Mouse (Mus musculus) urinary bladder, postnatal 36 days (tissue): ENCODE results near the gene Cox5b.

Experiments
- DNase-seq, 2 experiments: peaks; one replicate each; pipeline ENCODE4 v3.0.0; 2022; ENCODE audit warnings: low spot score in 2 of 2, mixed read lengths in 1 of 2

Gene Cox5b

DNA sequence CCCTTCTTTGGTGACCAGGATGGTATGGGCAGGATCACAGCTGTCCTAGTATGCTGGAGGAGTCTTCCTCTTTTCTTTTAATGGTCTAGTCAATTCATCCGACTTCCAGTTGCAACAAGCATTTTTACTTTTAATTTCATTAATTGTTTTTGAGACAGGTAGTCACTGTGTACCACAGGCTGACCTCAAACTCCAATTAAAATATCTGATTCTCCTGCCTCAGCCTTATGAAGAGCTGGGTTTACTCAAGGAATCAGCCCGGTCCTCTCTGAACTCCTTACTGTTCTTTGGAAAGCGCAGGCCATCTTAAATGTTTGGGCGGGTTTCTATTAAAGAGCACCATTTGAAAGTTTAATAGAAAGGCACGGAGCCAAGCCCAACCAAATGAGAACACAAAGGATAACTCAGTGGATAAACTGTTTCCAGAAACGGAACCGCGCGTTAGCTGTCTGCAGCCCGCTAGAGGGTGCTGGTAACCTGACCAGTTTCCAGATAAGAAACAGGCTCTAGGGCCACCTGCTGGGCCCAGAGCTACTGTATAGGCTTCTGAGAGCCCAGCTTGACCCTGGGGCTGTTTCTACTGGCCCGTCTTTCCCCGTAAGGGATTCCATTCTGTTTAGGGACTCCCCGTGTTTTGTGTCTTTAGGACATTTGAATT is 7.3 kb upstream of the Cox5b start:
- DNase-seq: peak; percentile 77 to 80

GRCm38 (mm10) chr1:36690671-36691235 is 496 bp upstream of the Cox5b start:
- no peak for DNase-seq

GRCm38 (mm10) chr1:36694871-36695270 is 3.6 kb downstream of the Cox5b start:
- DNase-seq: no peak

- no peak for DNase-seq
Observed at GRCm38 (mm10) chr1:36696411-36696810, 5.2 kb downstream of the Cox5b start.

DNA sequence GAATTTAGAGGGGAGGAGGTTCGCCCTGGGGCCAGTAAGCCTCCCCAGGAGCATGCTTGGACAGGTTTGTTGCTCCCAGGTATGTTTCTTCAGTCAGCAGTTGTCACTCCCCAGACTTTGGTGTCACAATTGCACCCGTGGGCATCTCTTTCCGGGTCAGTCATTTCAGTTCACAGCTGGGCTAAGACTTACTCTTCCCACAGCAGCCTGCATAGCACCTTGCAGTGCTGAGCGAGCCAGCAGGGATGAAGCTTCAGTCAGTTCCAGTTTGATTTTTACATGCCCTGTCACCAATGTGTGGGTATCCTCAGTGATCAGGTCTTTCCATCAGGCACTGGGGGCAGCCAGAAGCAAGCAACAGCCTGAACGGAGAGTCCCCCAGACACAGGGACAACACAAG is 5.8 kb downstream of the Cox5b start:
- no peak for DNase-seq

DNA sequence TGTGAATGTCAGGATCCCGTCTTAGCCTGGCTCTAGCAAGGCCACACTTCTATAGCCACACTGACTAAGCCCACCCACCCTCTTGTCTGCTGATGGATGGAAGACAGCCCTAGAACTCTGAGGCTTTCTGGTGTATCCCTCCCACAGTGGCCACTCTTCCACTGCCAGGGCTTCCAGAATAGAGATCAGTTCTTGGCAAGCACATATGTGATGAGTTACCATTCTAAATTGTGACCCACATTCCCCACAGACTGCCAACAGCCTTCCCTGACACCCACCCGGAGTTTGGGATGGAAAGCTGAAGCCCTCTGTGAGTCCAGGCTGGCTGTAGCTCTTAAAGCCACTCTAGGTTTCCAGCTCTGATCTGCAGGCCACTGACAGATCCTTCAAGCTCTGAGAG is 15.9 kb downstream of the Cox5b start:
- no peak for DNase-seq

- no peak for DNase-seq
Observed at GRCm38 (mm10) chr1:36707797-36708196, 16.5 kb downstream of the Cox5b start.

GRCm38 (mm10) chr1:36708626-36709025 is 17.4 kb downstream of the Cox5b start:
- DNase-seq: no peak

DNA sequence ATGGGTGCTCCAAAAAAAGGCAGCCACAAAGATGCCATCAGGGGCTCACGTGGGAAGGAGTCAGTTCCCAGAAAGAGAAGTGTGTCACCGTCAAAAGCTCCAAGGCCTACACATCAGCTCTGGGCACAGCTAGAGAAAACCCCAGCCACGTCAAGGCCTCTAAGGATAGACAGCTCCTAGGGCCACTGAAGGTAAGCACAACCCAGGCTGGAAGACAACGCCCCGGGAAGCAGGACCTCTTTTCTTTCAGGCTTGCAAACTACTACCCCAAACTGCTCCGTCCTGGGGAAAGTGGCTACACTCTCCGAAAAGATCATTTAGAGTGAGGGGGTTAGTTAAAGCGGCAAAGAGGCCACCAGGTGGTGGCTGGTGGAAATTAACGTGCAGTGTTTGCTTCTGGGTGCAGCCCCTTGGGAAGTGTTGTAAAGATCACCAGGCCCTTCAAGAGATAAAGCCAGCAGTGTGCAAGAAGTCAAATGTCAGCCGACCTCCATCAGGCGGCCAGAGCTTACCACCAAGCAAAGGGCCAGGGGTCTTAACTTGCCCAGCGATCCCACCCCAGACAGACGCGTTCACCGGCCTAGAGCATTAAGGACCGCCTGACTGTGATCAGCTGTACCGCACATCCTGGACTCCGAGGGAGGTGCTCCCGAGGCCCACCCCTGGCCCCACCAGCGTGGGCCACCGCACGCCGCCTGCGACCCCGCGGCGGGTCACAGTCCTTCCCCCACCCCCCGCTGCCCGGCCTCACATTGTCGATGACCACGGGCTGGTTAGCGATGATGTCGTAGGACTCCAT is 18.0 kb downstream of the Cox5b start:
- DNase-seq: peak; percentile 10 to 18

DNA sequence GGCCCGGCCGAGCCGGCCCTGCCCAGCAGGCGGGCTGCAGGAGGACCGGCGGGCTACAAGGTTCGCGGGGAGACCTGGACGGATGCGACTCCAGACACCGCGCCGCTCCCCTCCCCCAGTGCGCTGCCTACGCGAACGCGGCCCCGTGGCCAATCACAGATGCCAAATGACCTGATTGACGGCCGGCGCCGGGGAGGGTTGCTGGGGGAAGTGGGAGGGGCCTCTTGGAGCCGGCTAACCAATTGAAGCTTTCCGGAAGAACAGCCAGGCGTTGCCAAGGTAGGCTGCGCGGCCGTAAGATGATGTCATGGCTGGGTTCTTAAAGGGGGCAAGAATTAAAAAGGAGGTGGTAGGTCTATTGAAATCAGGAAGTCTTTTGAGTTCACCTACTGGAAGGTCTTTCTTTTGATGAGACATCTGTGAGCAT is 18.6 kb downstream of the Cox5b start, which contains the start of gene 4933424G06Rik:
Gene 4933424G06Rik, plus strand, starts transcription at position 296 of the 427 bp plus-strand sequence.
- DNase-seq: peak; percentile 96 to 98

GRCm38 (mm10) chr1:36711104-36711503 is 19.9 kb downstream of the Cox5b start:
- no peak for DNase-seq

DNA sequence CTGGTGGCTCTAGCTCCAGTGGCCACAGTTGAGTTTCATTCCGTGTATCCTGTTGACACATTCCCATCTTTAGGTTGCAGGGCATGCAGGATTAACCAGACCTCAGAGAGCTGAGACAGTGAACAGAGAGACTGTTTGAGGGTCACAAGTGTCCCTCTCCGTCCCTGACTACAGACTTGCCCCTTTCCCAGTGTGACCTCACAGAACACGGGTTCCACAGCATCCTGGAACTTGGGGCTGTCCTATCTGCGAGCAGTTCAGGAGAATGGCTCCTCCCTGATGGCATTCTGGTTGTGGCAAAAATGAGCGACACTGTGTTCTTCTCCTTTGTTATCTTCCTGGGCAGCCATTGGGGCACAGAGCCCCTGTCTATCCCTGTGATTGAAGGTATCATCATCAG is 23.1 kb downstream of the Cox5b start, which contains the start of gene Actr1b:
Gene Actr1b, minus strand, starts transcription at position 112 of the 400 bp plus-strand sequence.
- DNase-seq: no peak

- no peak for DNase-seq
Observed at GRCm38 (mm10) chr1:36718786-36719185, 27.5 kb downstream of the Cox5b start.

- DNase-seq: no peak
Observed at GRCm38 (mm10) chr1:36723146-36724056, 32.2 kb downstream of the Cox5b start.

DNA sequence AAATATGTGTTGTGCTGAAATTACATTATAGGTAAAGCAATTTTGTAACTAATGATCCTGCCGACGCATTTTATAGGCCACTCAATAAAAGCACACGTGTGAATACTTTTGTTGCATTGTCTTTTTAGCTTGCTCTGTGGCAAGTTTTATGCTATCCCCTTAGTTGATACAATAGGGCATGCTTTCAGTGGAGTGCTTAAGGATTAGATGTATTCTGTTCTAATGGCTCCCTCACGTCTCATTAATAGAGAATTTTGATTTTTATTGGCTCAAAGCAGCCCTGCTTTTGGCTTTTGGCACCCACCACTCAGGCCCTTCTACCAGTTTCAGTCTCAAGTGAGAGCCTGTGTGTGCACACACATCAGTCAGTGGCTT is 32.8 kb downstream of the Cox5b start:
- no peak for DNase-seq

DNA sequence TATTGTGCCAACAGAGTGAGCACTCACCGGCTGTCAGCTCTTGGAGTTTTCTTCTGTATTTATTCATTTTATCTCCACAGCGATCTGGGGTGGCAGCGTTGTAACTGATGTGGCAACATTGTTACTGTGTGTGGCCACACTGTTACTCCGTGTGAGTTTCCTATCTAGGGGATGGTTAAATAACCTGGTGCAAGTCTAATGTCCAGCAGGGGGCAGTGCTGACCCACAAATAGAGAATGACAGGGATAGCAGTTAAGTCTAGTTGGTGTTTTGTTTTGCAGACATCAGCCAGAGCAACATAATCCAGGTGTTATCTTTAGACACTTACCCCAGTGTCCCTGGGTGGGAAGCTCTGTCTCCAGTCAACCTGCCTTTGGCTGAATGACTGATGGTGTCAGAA is 46.1 kb downstream of the Cox5b start:
- DNase-seq: peak; percentile 72 to 79

GRCm38 (mm10) chr1:36739231-36739630 is 48.0 kb downstream of the Cox5b start:
- DNase-seq: no peak

- DNase-seq: no peak
Observed at GRCm38 (mm10) chr1:36743046-36743445, 51.8 kb downstream of the Cox5b start.
